Mouse (Mus musculus): Measurements from ENCODE around the gene Srl.

GRCm38 (mm10) chr16:4543266-4543665 is 1.6 kb upstream of the Srl start:
- no peak for TF ChIP-seq CTCF (conservative IDR thresholded peaks at IDR 0.05 in 1 of 2, IDR thresholded peaks at IDR 0.05 in 1 of 2; ENCODE audit: low read depth in 2 of 2, low read length in 2 of 2)
- TF ChIP-seq CHD2 (IDR thresholded peaks at IDR 0.05; ENCODE audit: low read length): no peak
- TF ChIP-seq POLR2A (IDR thresholded peaks at IDR 0.05; ENCODE audit: low read depth, low read length): no peak
